Mouse (Mus musculus) lung, adult 2 months (tissue): ENCODE data around the gene Tanc1.

Experiments used
- CTCF ChIP-seq: fragments of 200-500 bp; IDR thresholded peaks from 2 replicates; pipeline ENCODE4 v1.5.1; 2011; ENCODE audit warnings: mild to moderate bottlenecking, low read length, control low read depth; ENCODE audit not compliant: insufficient read depth
- POLR2A ChIP-seq: fragments of 200-500 bp; IDR thresholded peaks from 2 replicates; pipeline ENCODE4 v1.6.1; 2011; ENCODE audit warnings: low read depth, mild to moderate bottlenecking, control low read depth, low read length, borderline replicate concordance; ENCODE audit errors: extremely low read depth

- TF ChIP-seq CTCF: no peak
- TF ChIP-seq POLR2A: no peak
Observed at GRCm38 (mm10) chr2:59648444-59648843, 36.6 kb downstream of the Tanc1 start.
